Mouse (Mus musculus) bone marrow, adult 2 months (tissue): ENCODE results near the gene Gm49776. TPM values are rescaled to one million over a fixed set of nuclear protein-coding genes. Genes with fewer than 3 reads are reported as not detected.
A peak's percentile ranks its signal among the peaks of the same experiment; 100 is the strongest.

Source experiments
- H3K27ac ChIP-seq: fragments of 200-500 bp; 2 replicates; pipeline ENCODE4 v1.5.1; 2012; ENCODE audit warnings: low read depth, mild to moderate bottlenecking, control low read depth, inconsistent platforms, low read length; ENCODE audit not compliant: control insufficient read depth, poor library complexity, insufficient read depth
- H3K4me1 ChIP-seq: fragments of 200-500 bp; 2 replicates; pipeline ENCODE4 v1.6.1; 2011; ENCODE audit warnings: low read length; ENCODE audit not compliant: control insufficient read depth, insufficient read depth
- H3K4me3 ChIP-seq: fragments of 200-500 bp; replicated peaks from 2 replicates; pipeline ENCODE3; 2011; ENCODE audit warnings: mild to moderate bottlenecking, low read depth, low read length, control low read depth; ENCODE audit not compliant: control insufficient read depth
- CTCF ChIP-seq: fragments of 200-500 bp; IDR thresholded peaks from 2 replicates; pipeline ENCODE4 v1.5.1; 2011; ENCODE audit warnings: low read length, control low read depth; ENCODE audit not compliant: control insufficient read depth, insufficient read depth
- POLR2A ChIP-seq: fragments of 200-500 bp; IDR thresholded peaks from 2 replicates; pipeline ENCODE4 v1.6.1; 2011; ENCODE audit warnings: low read depth, mild to moderate bottlenecking, control low read depth, low read length, borderline replicate concordance; ENCODE audit not compliant: control insufficient read depth
- WGBS: fragments of 180-500 bp; shearing (Covaris S2); methylation state at CpG from one replicate; pipeline ENCODE4 v1.1.7; 2018; 5-methylcytosine and 5-hydroxymethylcytosine counted together
- polyA plus RNA-seq: library from polyadenylated mRNA; stranded (reverse); fragments of >200 nt; gene quantifications from 2 replicates; pipeline ENCODE4 v1.2.4, GENCODE M21; 2011; ENCODE audit warnings: low replicate concordance; ENCODE audit not compliant: missing spikeins, insufficient read depth, insufficient read length

Gene Gm49776
- polyA plus RNA-seq, 1 experiment = not detected

DNA sequence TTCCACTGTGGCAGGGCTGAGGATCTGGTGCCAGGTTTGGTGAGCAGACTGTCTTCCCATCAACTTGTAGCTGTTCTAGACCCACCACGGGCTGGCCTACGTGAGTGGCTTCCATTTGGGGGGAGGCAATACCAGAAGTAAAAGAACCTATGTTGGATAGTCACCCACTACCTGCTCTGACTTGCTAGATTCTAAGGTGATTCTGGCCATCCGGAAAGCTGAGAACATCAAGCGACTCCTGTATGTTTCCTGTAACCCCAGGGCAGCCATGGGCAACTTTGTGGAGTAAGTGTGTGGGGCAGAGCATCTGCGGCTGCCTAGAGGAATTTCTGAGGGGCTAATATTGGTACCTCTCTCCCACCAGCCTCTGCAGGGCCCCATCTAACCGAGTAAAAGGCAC is 5.4 kb downstream of the Gm49776 start:
- no peak overlapping the region for H3K4me3 ChIP-seq
- H3K27ac ChIP-seq = no peak overlapping the region
- peaks cover 3% of the 10 kb centered on the region for H3K4me1 ChIP-seq
- TF ChIP-seq POLR2A = no peak
- no peak for TF ChIP-seq CTCF
- 77% methylated on average over 6 of the region's 6 CpGs for WGBS

DNA sequence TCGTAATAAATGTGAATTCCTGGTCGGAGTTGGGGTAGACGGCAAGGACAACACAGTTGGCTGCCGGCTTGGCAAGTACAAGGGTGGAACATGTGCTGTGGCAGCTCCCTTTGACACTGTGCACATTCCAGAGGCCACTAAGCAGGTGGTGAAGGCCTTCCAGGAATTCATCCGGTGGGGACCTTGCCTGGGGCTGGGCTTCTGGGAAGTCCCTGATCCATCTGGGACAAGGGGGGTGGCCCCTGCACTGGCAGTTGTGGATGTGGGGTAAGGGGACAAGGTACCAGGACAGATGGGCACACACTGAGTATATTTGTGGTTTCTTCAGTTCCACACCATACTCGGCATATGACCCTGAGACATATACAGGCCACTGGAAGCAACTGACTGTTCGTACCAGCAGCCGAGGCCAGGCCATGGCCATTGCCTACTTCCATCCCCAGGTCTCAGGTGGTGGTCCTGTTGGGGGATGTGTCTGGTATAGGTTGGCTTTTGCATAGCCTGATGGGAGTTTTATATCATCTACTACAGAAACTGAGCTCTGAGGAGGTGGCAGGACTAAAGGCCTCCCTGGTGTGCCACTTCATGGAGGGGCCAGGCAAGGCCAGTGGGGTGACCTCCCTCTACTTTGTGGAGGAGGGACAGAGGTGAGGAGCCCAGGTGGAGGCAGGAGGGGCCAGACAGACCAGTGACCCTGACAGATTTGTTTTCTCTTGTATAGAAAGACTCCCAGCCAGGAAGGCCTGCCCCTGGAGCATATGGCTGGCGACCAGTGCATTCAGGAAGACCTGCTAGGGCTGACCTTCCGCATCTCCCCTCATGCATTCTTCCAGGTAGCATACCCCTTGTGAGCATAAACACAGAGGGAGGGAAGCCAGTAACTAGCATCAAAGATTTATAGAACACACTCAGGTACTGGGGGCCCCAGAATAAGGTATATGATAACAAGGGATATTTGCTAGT is 7.0 kb downstream of the Gm49776 start:
- Histone ChIP-seq H3K27ac (no peak overlapping the region), H3K4me1 (peaks cover 5% of the 10 kb centered on the region), H3K4me3 (no peak overlapping the region)
- TF ChIP-seq CTCF (no peak), POLR2A (no peak)
- 84% methylated on average over 10 of the region's 10 CpGs for WGBS

DNA sequence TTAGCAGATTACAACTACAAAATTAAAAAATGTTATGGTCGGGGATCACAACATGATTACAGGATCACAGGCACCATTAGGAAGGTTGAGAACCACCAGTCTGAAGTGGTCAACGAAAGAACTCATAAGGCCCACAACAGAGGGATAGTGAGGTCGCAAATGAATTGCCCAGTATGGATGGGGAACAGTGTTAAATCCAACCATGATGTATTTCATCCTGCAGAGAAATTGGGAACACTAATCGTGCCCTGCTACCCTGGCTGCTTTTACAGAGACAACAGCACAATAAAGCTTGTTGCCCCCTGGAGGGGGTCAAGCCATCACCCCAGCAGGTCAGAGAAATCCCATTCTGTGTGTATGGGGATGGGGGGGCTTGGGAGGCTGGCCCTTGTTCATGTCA is 7.9 kb downstream of the Gm49776 start:
- no peak overlapping the region for H3K4me3 ChIP-seq
- H3K4me1 ChIP-seq = peaks cover 5% of the 10 kb centered on the region
- WGBS = 60% methylated on average over 4 of the region's 4 CpGs
- H3K27ac ChIP-seq = no peak overlapping the region
- TF ChIP-seq POLR2A (no peak), CTCF (no peak)

GRCm38 (mm10) chr16:18249364-18249967 is 8.7 kb downstream of the Gm49776 start:
- Histone ChIP-seq H3K27ac (peak overlapping the region; percentile 84), H3K4me1 (peaks cover 5% of the 10 kb centered on the region), H3K4me3 (peak overlapping the region; percentile 100)
- TF ChIP-seq CTCF (no peak), POLR2A (peak; percentile 55; the same call in 1 of the 2 replicates)
- WGBS = 2% methylated on average over 27 of the region's 27 CpGs

DNA sequence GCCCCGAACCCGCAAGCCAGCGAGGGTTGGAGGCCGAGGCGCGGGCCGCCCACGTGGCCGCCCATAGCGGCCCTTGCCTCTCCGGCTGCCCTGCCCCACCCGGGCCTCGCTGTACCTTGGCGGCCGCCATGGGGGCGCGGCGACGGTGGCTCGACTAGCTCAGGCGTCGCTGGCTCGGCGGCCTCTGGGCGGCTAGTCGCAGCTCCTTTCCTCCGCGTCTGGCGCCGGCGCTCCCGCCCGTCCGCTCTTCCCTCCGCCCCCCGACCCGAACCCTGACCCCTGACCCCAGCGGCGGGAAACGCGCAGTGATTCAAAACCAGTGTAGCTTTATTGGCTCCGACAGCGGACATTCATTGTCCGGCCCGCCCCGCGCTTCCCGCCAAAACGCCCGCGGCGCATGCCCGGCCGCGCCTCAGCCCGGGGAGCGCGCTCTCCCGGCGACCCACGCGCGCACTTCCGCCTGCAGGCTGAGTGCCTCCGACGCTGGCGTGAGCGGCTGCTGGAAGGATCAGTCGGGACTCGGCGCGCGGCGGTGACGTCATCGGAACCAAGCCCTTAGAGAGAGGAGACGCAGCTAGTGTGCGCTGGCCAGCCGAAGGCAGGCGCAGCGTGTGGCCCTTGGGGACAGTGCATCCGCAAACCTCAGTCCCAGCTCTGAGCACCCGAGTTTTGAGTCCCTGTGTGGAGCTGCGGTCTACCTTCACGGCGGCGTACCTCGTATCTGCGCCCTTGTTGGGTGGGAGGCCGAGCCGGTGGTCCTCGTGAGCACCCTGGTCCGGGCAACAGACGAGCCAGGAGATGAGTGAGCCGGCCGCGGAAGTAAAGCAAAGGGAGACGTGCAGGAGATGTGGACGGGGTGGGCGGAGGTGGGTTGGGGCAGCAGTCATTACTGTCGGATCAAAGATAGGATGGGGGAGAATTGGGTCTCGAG is 9.4 kb downstream of the Gm49776 start, which contains the start of the genes Trmt2a and Ranbp1:
Gene Trmt2a (plus strand): TSS at position 247 of the 931 bp plus-strand sequence.
Gene Ranbp1 (minus strand): TSS at position 300 of the 931 bp plus-strand sequence.
- Histone ChIP-seq H3K4me1 (peaks cover 5% of the 10 kb centered on the region), H3K27ac (peak within 1 kb of the TSS; percentile 84), H3K4me3 (peak within 1 kb of the TSS; percentile 100)
- TF ChIP-seq POLR2A (peak; percentile 94; the same call in 1 of the 2 replicates), CTCF (no peak)
- WGBS = under 1% methylated on average over 102 of the region's 102 CpGs

- under 1% methylated on average over 33 of the region's 33 CpGs for WGBS
- H3K4me1 ChIP-seq = peaks cover 5% of the 10 kb centered on the region
- TF ChIP-seq POLR2A = no peak
- TF ChIP-seq CTCF = no peak
- peak overlapping the region; percentile 84 for H3K27ac ChIP-seq
- H3K4me3 ChIP-seq = peak overlapping the region; percentile 100
Observed at GRCm38 (mm10) chr16:18247521-18248399, 10.4 kb downstream of the Gm49776 start.

DNA sequence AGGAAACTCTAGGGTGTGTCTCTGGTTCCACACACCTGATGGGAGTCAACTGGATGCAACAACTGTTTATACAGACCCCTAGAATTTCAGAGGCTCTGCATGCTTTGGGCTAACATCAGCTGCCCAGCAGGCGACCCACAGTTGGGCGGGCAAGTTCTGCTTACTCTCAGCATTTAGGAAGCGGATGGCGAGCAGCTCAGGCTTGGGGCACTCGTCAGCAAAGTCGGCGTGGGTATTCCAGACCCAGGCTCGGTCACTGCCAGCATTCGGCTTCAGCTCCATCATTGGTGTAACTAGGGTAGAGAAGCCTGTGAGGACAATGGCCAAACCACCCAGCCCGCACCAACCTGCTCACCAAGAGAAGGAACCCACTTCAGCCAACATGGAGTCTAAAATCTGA is 16.5 kb downstream of the Gm49776 start:
- WGBS = 93% methylated on average over 10 of the region's 10 CpGs
- no peak for TF ChIP-seq CTCF
- TF ChIP-seq POLR2A = no peak
- no peaks in the 10 kb centered on the region for H3K4me1 ChIP-seq
- no peak overlapping the region for H3K4me3 ChIP-seq
- H3K27ac ChIP-seq = no peak overlapping the region
